Mouse (Mus musculus) left cerebral cortex, adult 2 months (tissue): ENCODE data around the gene Vmn1r78. TPM values are rescaled to one million over a fixed set of nuclear protein-coding genes. Genes with fewer than 3 reads are reported as not detected.
"Not testable (repeated sequence)": the region's sequence is repeated elsewhere in the genome, so short reads cannot be mapped to it uniquely, and the experiment has no call there.

Experiments
- DNase-seq, 2 experiments: peaks; one replicate each; pipeline ENCODE4 v3.0.0; 2021 to 2022; ENCODE audit warnings: low spot score in 2 of 2, mixed read lengths in 1 of 2; ENCODE audit errors: extremely low spot score in 1 of 2
- H3K27ac ChIP-seq: fragments of 200-600 bp; 2 replicates; pipeline ENCODE4 v1.8.1; 2022
- H3K4me3 ChIP-seq: fragments of 200-600 bp; 2 replicates; pipeline ENCODE4 v1.8.1; 2022
- CTCF ChIP-seq: fragments of 200-600 bp; IDR thresholded peaks from 2 replicates; pipeline ENCODE4 v1.8.1; 2022; ENCODE audit warnings: antibody characterized with exemption, mild to moderate bottlenecking, moderate library complexity
- intact Hi-C: fragments of 180-260 bp; cut with DNase I; formaldehyde crosslinking; loops from one replicate; pipeline ENCODE4 v1.15.1; 2025
- long read RNA-seq, 2 experiments: library from polyadenylated mRNA; stranded (forward); transcript quantifications; one replicate each; pipeline ENCODE4 v2.0.0; 2021; ENCODE audit warnings: borderline mapping rate in 2 of 2
- total RNA-seq, 2 experiments: library from RNA; stranded (reverse); gene quantifications; 2 replicates each; pipeline ENCODE4 v1.2.3; 2021

The Vmn1r78 gene
- total RNA-seq: not detected
- long read RNA-seq, experiment 1: 0 reads
- long read RNA-seq, experiment 2: 0 reads

- no peak for TF ChIP-seq CTCF
- H3K27ac ChIP-seq: no peak within 1 kb of the TSS
- intact Hi-C loops: no loop called here
These were observed at the start of gene Vmn1r78 for GRCm38 (mm10) chr7:12149957-12150356. Gene Vmn1r78, plus strand, starts transcription at chr7:12150257.

GRCm38 (mm10) chr7:12156463-12156862 is 6.4 kb downstream of the Vmn1r78 start:
- intact Hi-C loops: not testable (repeated sequence)

More at GRCm38 (mm10) chr7:12149957-12150356, at the start of gene Vmn1r78:
- no peak within 1 kb of the TSS for H3K4me3 ChIP-seq
- DNase-seq: no peak

GRCm38 (mm10) chr7:12170979-12171378 is 20.9 kb downstream of the Vmn1r78 start, which contains the start of gene Vmn1r79:
Gene Vmn1r79, plus strand, starts transcription at chr7:12171279.
- intact Hi-C loops, H3K27ac ChIP-seq, H3K4me3 ChIP-seq, DNase-seq: not testable (repeated sequence)

More at GRCm38 (mm10) chr7:12156463-12156862, 6.4 kb downstream of the Vmn1r78 start:
- DNase-seq, H3K27ac ChIP-seq, H3K4me3 ChIP-seq: not testable (repeated sequence)

DNA sequence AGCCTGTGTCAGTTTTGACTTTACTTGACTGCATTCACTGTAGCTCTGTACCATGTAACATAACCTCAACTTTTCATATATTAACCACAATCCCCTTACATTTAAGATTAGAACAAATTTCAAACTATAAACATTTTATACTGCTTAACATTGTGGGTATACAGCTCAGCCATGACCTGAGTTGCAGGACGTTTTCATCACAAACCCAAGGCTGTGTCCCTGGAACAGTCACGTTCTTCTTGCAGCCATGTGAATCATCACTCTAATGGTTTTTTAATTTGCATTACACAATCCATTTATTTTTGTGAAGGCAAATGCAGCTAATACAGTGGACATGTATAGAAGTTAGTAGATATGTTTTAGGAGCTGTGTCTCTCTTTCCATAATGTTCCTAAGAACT is 22.9 kb downstream of the Vmn1r78 start:
- DNase-seq, H3K27ac ChIP-seq, H3K4me3 ChIP-seq, intact Hi-C loops: not testable (repeated sequence)

DNA sequence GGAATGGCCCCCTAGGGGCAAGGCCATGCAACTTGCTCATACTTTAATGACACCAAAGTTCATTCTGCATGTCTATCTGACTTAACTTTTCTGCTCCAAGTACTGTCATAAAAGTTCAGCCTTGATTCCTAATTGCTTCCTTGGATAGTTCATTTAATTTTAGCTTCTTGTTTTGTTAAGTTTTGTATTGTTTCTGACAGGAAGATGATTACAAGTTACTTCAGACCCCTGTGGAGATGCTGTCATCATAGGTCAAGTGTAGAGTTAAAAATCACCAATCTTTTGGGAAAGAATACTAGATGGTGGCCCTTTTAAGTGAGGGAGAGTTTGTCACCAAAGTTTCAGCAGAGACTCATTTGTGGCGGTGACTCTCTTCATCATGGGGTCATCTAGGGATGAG is 38.9 kb downstream of the Vmn1r78 start, which contains the start of gene Vmn1r80:
Gene Vmn1r80, plus strand, starts transcription at position 301 of the 400 bp plus-strand sequence.
- intact Hi-C loops: no loop called here
- no peak for DNase-seq
- no peak within 1 kb of the TSS for H3K27ac ChIP-seq
- no peak for TF ChIP-seq CTCF
- no peak within 1 kb of the TSS for H3K4me3 ChIP-seq

- no peak for TF ChIP-seq CTCF
- intact Hi-C loops: no loop called here
- no peak for DNase-seq
- no peak overlapping the region for H3K27ac ChIP-seq
- no peak overlapping the region for H3K4me3 ChIP-seq
These were observed 54.1 kb downstream of the Vmn1r78 start for GRCm38 (mm10) chr7:12204141-12204540.

Other genes with a start within 250 kb of the Vmn1r78 start
- gene Vmn1r76, start 212.0 kb upstream of the Vmn1r78 start, total RNA-seq: not detected
- gene Vmn1r77, start 113.5 kb upstream of the Vmn1r78 start, total RNA-seq: not detected
- not detected for gene Vmn1r79, start 21.0 kb downstream of the Vmn1r78 start, total RNA-seq
- not detected for gene Vmn1r80, start 39.0 kb downstream of the Vmn1r78 start, total RNA-seq
- gene Vmn1r81, start 118.0 kb downstream of the Vmn1r78 start, total RNA-seq: under 1 TPM in 1 of 2 experiments, not detected in 1; 0.05 TPM
- not detected for gene Vmn1r82, start 150.2 kb downstream of the Vmn1r78 start, total RNA-seq
- under 1 TPM in 1 of 2 experiments, not detected in 1; 0.11 TPM for gene Vmn1r83, start 179.2 kb downstream of the Vmn1r78 start, total RNA-seq
- not detected for gene Vmn1r84, start 219.0 kb downstream of the Vmn1r78 start, total RNA-seq